Mouse (Mus musculus) liver, embryonic 14.5 days (tissue): ENCODE data around the gene Cpvl. TPM values are rescaled to one million over a fixed set of nuclear protein-coding genes. Genes with fewer than 3 reads are reported as not detected.
A peak's percentile ranks its signal among the peaks of the same experiment; 100 is the strongest.

Source experiments
- ATAC-seq: fragments of 200-750 bp; cut with Nextera tagmentation; 2 replicates; pipeline ENCODE4 v1.8.0; 2017; ENCODE audit warnings: moderate number of reproducible peaks, mild to moderate bottlenecking, moderate library complexity; ENCODE audit not compliant: insufficient read depth
- DNase-seq, 3 experiments: peaks; one replicate each; pipeline ENCODE4 v3.0.0-alpha.2; 2012 to 2013; ENCODE audit warnings: low read depth in 3 of 3, low spot score in 3 of 3
- H3K27ac ChIP-seq: fragments of 300-500 bp; sonication (generic); 2 replicates; pipeline ENCODE4 v1.5.1; 2014; ENCODE audit warnings: moderate library complexity, mild to moderate bottlenecking, control low read depth, inconsistent platforms
- H3K27me3 ChIP-seq: fragments of 300-500 bp; sonication (generic); 2 replicates; pipeline ENCODE4 v1.6.1; 2014; ENCODE audit warnings: mild to moderate bottlenecking, low read length, moderate library complexity; ENCODE audit not compliant: control insufficient read depth, insufficient read depth
- H3K36me3 ChIP-seq: fragments of 300-500 bp; sonication (generic); replicated peaks from 2 replicates; pipeline ENCODE4 v1.6.1; 2014; ENCODE audit warnings: low read depth; ENCODE audit not compliant: control insufficient read depth, insufficient read depth
- H3K4me1 ChIP-seq, 2 experiments: fragments of 200-500 bp in 1 of 2; fragments of 300-500 bp in 1 of 2; sonication (generic) in 1 of 2; replicated peaks; 2 replicates each; pipeline ENCODE4 v1.6.1; 2012 to 2014; ENCODE audit warnings: antibody characterized with exemption in 1 of 2, inconsistent platforms in 1 of 2, low read length in 1 of 2; ENCODE audit not compliant: control insufficient read depth in 2 of 2, insufficient read depth in 2 of 2
- H3K4me2 ChIP-seq: fragments of 300-500 bp; sonication (generic); 2 replicates; pipeline ENCODE4 v1.6.1; 2014; ENCODE audit warnings: low read depth, mild to moderate bottlenecking, control low read depth, moderate library complexity
- H3K4me3 ChIP-seq, 2 experiments: fragments of 200-500 bp in 1 of 2; fragments of 300-500 bp in 1 of 2; sonication (generic) in 1 of 2; 2 replicates each; pipeline ENCODE4 v1.5.1; 2012 to 2014; ENCODE audit warnings: low read depth in 2 of 2, low read length in 2 of 2, mild to moderate bottlenecking in 2 of 2, control low read depth in 1 of 2, inconsistent platforms in 1 of 2, moderate library complexity in 1 of 2; ENCODE audit not compliant: insufficient read depth in 1 of 2
- H3K9ac ChIP-seq: fragments of 300-500 bp; sonication (generic); replicated peaks from 2 replicates; pipeline ENCODE4 v1.6.1; 2014; ENCODE audit warnings: mild to moderate bottlenecking, control low read depth, moderate library complexity
- H3K9me3 ChIP-seq: fragments of 300-500 bp; sonication (generic); 2 replicates; pipeline ENCODE4 v1.6.1; 2016; ENCODE audit warnings: low read length, mixed read lengths; ENCODE audit not compliant: control insufficient read depth
- CTCF ChIP-seq: IDR thresholded peaks from 2 replicates; pipeline ENCODE4 v1.5.1; 2016; ENCODE audit warnings: antibody characterized with exemption, low read depth, control low read depth
- EP300 ChIP-seq: IDR thresholded peaks from 2 replicates; pipeline ENCODE4 v1.6.1; 2016; ENCODE audit warnings: antibody characterized with exemption, low read depth
- WGBS: fragments of 180-500 bp; shearing (Covaris S2); extraction: QIAGEN DNeasy Blood & Tissue Kit; methylation state at CpG from one replicate; pipeline ENCODE4 v1.1.7; 2014; ENCODE audit not compliant: insufficient replicate concordance; 5-methylcytosine and 5-hydroxymethylcytosine counted together
- polyA plus RNA-seq, 2 experiments: library from polyadenylated mRNA; depleted of rRNA in 1 of 2; stranded (reverse) in 1 of 2; unstranded in 1 of 2; fragments of >200 nt; fragmentation: Nextera tagmentation in 1 of 2; extraction: Ambion mirVana in 1 of 2; gene quantifications; 2 replicates each; pipeline versions ENCODE4 v1.2.1 to v1.2.3; 2012 to 2014

Cpvl gene
- polyA plus RNA-seq, 2 experiments, result not detected

- Histone ChIP-seq H3K4me1 (no peaks in the 10 kb centered on the region), H3K27ac (no peak overlapping the region), H3K27me3 (no peaks in the 10 kb centered on the region), H3K9ac (no peak overlapping the region), H3K36me3 (no peaks in the 10 kb centered on the region), H3K4me3 (no peak overlapping the region), H3K4me2 (no peak overlapping the region), H3K9me3 (no peaks in the 10 kb centered on the region)
- no peak for DNase-seq
- TF ChIP-seq EP300, result no peak
- TF ChIP-seq CTCF, result no peak
- ATAC-seq, result no peak
- WGBS, result 50% methylated on average over 4 of the region's 4 CpGs
Observed at GRCm38 (mm10) chr6:53956513-53956912, 22.0 kb downstream of the Cpvl start.

GRCm38 (mm10) chr6:53955846-53956245 lies 22.6 kb downstream of the Cpvl start:
- H3K27me3 ChIP-seq, result no peaks in the 10 kb centered on the region
- WGBS, result 58% methylated on average over 2 of the region's 2 CpGs
- no peak overlapping the region for H3K4me3 ChIP-seq
- DNase-seq, result no peak
- no peak overlapping the region for H3K4me2 ChIP-seq
- TF ChIP-seq CTCF (no peak), EP300 (no peak)
- no peak overlapping the region for H3K27ac ChIP-seq
- no peak for ATAC-seq
- H3K36me3 ChIP-seq, result no peaks in the 10 kb centered on the region
- no peak overlapping the region for H3K9ac ChIP-seq
- no peaks in the 10 kb centered on the region for H3K9me3 ChIP-seq
- H3K4me1 ChIP-seq, result no peaks in the 10 kb centered on the region

GRCm38 (mm10) chr6:53955271-53955670 lies 23.2 kb downstream of the Cpvl start:
- Histone ChIP-seq H3K4me3 (no peak overlapping the region), H3K27ac (no peak overlapping the region), H3K36me3 (no peaks in the 10 kb centered on the region), H3K9ac (no peak overlapping the region), H3K4me1 (no peaks in the 10 kb centered on the region), H3K4me2 (no peak overlapping the region), H3K9me3 (no peaks in the 10 kb centered on the region), H3K27me3 (no peaks in the 10 kb centered on the region)
- DNase-seq, result no peak
- no peak for ATAC-seq
- WGBS, result 53% methylated on average over 6 of the region's 6 CpGs
- TF ChIP-seq CTCF, result no peak
- TF ChIP-seq EP300, result no peak

- Histone ChIP-seq H3K9me3 (no peaks in the 10 kb centered on the region), H3K4me2 (no peak overlapping the region), H3K27me3 (no peaks in the 10 kb centered on the region), H3K36me3 (no peaks in the 10 kb centered on the region), H3K27ac (no peak overlapping the region), H3K9ac (no peak overlapping the region), H3K4me3 (no peak overlapping the region), H3K4me1 (no peaks in the 10 kb centered on the region)
- whole genome bisulfite sequencing, result 38% methylated on average over 5 of the region's 5 CpGs
- TF ChIP-seq CTCF, result peak; percentile 42
- TF ChIP-seq EP300, result no peak
- DNase-seq (no peak), ATAC-seq (no peak)
Observed at GRCm38 (mm10) chr6:53954106-53954505, 24.4 kb downstream of the Cpvl start.

DNA sequence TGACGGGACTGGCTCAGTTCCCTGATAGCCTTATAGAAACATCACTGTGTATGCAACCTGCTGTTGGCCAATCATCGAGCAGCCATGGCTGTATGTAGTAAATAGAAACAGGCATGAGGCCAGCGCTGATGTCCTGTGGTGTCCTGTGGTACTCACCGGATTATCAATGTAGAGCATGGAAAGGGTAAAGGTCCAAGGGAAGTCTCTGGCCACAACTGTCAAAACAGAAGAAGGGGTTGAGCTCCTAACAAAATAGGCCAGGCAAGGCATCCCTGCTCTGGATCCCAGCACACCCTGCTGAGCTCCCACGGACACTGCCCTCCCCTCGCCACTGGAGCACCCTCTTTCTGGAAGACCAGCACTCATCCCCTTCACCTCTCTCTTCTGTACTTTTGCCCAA lies 25.1 kb downstream of the Cpvl start:
- no peaks in the 10 kb centered on the region for H3K27me3 ChIP-seq
- no peak overlapping the region for H3K27ac ChIP-seq
- DNase-seq (no peak), ATAC-seq (no peak)
- TF ChIP-seq EP300 (no peak), CTCF (no peak)
- no peak overlapping the region for H3K9ac ChIP-seq
- no peak overlapping the region for H3K4me2 ChIP-seq
- H3K4me1 ChIP-seq, result 0 out of 4 replicates have a peak, but pooled peaks cover 0 to 2% of the 10 kb centered on the region in 2 experiments
- no peaks in the 10 kb centered on the region for H3K36me3 ChIP-seq
- H3K4me3 ChIP-seq, result no peak overlapping the region
- WGBS, result 62% methylated on average over 6 of the region's 6 CpGs
- H3K9me3 ChIP-seq, result no peaks in the 10 kb centered on the region
